Mouse (Mus musculus): ENCODE measurements around the gene Tifa.

GRCm38 (mm10) chr3:127769146-127769545, 20.5 kb upstream of the Tifa start:
- TF ChIP-seq MYOG (IDR thresholded peaks at IDR 0.05; ENCODE audit: control insufficient read depth, extremely low read depth, insufficient read length) (no peak), CTCF (IDR thresholded peaks at IDR 0.05; ENCODE audit: control insufficient read depth, insufficient read depth, insufficient read length) (no peak), CEBPB (IDR thresholded peaks at IDR 0.05; ENCODE audit: low read depth) (no peak), MAX (IDR thresholded peaks at IDR 0.05) (no peak)
